ENCODE assay signal across 26 mouse cellular contexts in genomic region chr15:31429429-31429828, GRCm38 (mm10). TPM values are rescaled to one million over a fixed set of nuclear protein-coding genes. Genes with fewer than 3 reads are reported as not detected.
DNase-seq lines count a peak whose midpoint lies in the region; ATAC-seq and TF ChIP-seq lines count a peak whose summit lies in the region.
"Had no signal": no experiment of that assay in that cellular context is flagged by ENCODE, and none has a peak within 500 bp of the region (broad histone marks: within the 10 kb centered on the region; RNA-seq: fewer than 3 reads in every experiment).

No protein-coding gene starts in this region.

- no peaks in the 10 kb centered on the region for H3K36me3 ChIP-seq in midbrain, embryonic 15.5 days (replicated peaks)
- no peaks in the 10 kb centered on the region for H3K36me3 ChIP-seq in midbrain, embryonic 11.5 days (ENCODE audit: control insufficient read depth, insufficient read depth, low read length)
- H3K36me3 ChIP-seq: embryonic facial prominence, embryonic 12.5 days; embryonic facial prominence, embryonic 15.5 days; heart, embryonic 12.5 days; heart, embryonic 15.5 days; hindbrain, embryonic 10.5 days; hindbrain, embryonic 13.5 days had no signal

- H3K4me2 ChIP-seq in midbrain, embryonic 15.5 days: no peak overlapping the region
- no peak overlapping the region for H3K4me2 ChIP-seq in midbrain, embryonic 11.5 days
- H3K4me2 ChIP-seq: embryonic facial prominence, embryonic 12.5 days; embryonic facial prominence, embryonic 15.5 days; heart, embryonic 12.5 days; heart, embryonic 15.5 days; hindbrain, embryonic 13.5 days had no signal

- H3K27me3 ChIP-seq in midbrain, embryonic 15.5 days (replicated peaks): no peaks in the 10 kb centered on the region
- no peaks in the 10 kb centered on the region for H3K27me3 ChIP-seq in midbrain, embryonic 11.5 days (ENCODE audit: control insufficient read depth, insufficient read depth, low read length)
- H3K27me3 ChIP-seq: embryonic facial prominence, embryonic 12.5 days; embryonic facial prominence, embryonic 15.5 days; hindbrain, embryonic 13.5 days had no signal

- TF ChIP-seq CTCF in layer of hippocampus, adult 2 months (conservative IDR thresholded peaks at IDR 0.05): no peak
- no peak for TF ChIP-seq CTCF in cortical plate, adult 2 months (IDR thresholded peaks at IDR 0.05; ENCODE audit: extremely low read depth, insufficient read depth, low read length)

- ATAC-seq in midbrain, embryonic 15.5 days (replicated peaks): 0 out of 2 replicates have a peak, but pooled peaks have one; percentile 56
- ATAC-seq in midbrain, embryonic 11.5 days (ENCODE audit: low FRiP score): no peak
- ATAC-seq: activated CD4-positive, CD25-positive, alpha-beta regulatory T cell, adult 4 months; forebrain, embryonic 14.5 days; hindbrain, embryonic 16.5 days had no signal

- 53% methylated on average over 7 of the region's 7 CpGs for WGBS in midbrain, embryonic 15.5 days
- whole genome bisulfite sequencing in midbrain, embryonic 11.5 days: 61% methylated on average over 7 of the region's 7 CpGs

- no peak for TF ChIP-seq POLR2A in cortical plate, adult 2 months (IDR thresholded peaks at IDR 0.05; ENCODE audit: extremely low read depth, insufficient read depth, low read length)

- no peak overlapping the region for H3K4me3 ChIP-seq in layer of hippocampus, adult 2 months
- H3K4me3 ChIP-seq in midbrain, embryonic 15.5 days: no peak overlapping the region
- H3K4me3 ChIP-seq in midbrain, embryonic 11.5 days (ENCODE audit: low read depth, low read length): no peak overlapping the region
- H3K4me3 ChIP-seq in cortical plate, adult 2 months (ENCODE audit: insufficient read depth, low read length): no peak overlapping the region
- H3K4me3 ChIP-seq: embryonic facial prominence, embryonic 12.5 days; embryonic facial prominence, embryonic 15.5 days; heart, embryonic 12.5 days; heart, embryonic 15.5 days; hindbrain, embryonic 10.5 days; hindbrain, embryonic 13.5 days had no signal

- H3K9ac ChIP-seq in midbrain, embryonic 15.5 days: no peak overlapping the region
- no peak overlapping the region for H3K9ac ChIP-seq in midbrain, embryonic 11.5 days (ENCODE audit: low read length)
- H3K9ac ChIP-seq: embryonic facial prominence, embryonic 12.5 days; embryonic facial prominence, embryonic 15.5 days; heart, embryonic 12.5 days; heart, embryonic 15.5 days; hindbrain, embryonic 13.5 days had no signal

- H3K27ac ChIP-seq in layer of hippocampus, adult 2 months: peak overlapping the region; percentile 79
- no peak overlapping the region for H3K27ac ChIP-seq in midbrain, embryonic 15.5 days
- no peak overlapping the region for H3K27ac ChIP-seq in midbrain, embryonic 11.5 days (ENCODE audit: low read depth, low read length)
- peak overlapping the region; percentile 78; the same call in 1 of the 2 replicates for H3K27ac ChIP-seq in cortical plate, adult 2 months (ENCODE audit: insufficient read depth, low read length)
- H3K27ac ChIP-seq: embryonic facial prominence, embryonic 12.5 days; embryonic facial prominence, embryonic 15.5 days; heart, embryonic 15.5 days; hindbrain, embryonic 10.5 days; hindbrain, embryonic 13.5 days had no signal

- H3K4me1 ChIP-seq in midbrain, embryonic 15.5 days: peaks cover 7% of the 10 kb centered on the region
- H3K4me1 ChIP-seq in midbrain, embryonic 11.5 days (ENCODE audit: control insufficient read depth, insufficient read depth, low read length): no peaks in the 10 kb centered on the region
- H3K4me1 ChIP-seq in cortical plate, adult 2 months (ENCODE audit: control insufficient read depth, insufficient read depth, low read length): peaks cover 19% of the 10 kb centered on the region
- H3K4me1 ChIP-seq: embryonic facial prominence, embryonic 12.5 days; embryonic facial prominence, embryonic 15.5 days; heart, embryonic 15.5 days had no signal

- no peaks in the 10 kb centered on the region for H3K9me3 ChIP-seq in midbrain, embryonic 15.5 days
- H3K9me3 ChIP-seq in midbrain, embryonic 11.5 days (ENCODE audit: control insufficient read depth, low read length): no peaks in the 10 kb centered on the region
- H3K9me3 ChIP-seq: embryonic facial prominence, embryonic 12.5 days; embryonic facial prominence, embryonic 15.5 days; heart, embryonic 12.5 days; heart, embryonic 15.5 days; hindbrain, embryonic 10.5 days; hindbrain, embryonic 13.5 days had no signal

- no peak for DNase-seq in layer of hippocampus, adult 2 months (ENCODE audit: low spot score in 2 of 2)
- DNase-seq in layer of hippocampus, adult 8-10 months (ENCODE audit: low spot score in 2 of 2): no peak
- no peak for DNase-seq in midbrain, embryonic 11.5 days (ENCODE audit: low spot score, missing footprints)
- no peak for DNase-seq in B cell, adult 2 months
- DNase-seq: adrenal gland, adult 8-10 months; adrenal gland, postnatal 25 days; cerebellum, adult 18-20 months; cerebellum, adult 9-10 months; cerebellum, postnatal 14 days; gastrocnemius, postnatal 25 days; heart, adult 18-20 months; heart, postnatal 10 days; heart, postnatal 36 days had no signal

RNA-seq across cellular contexts. Expression of gene Ropn1l, which starts 24.1 kb away (rescaled TPM):
- 1 to 10 TPM in 1 of 2 experiments, under 1 TPM in 1; 0.88 to 1.2 TPM for total RNA-seq in layer of hippocampus, adult 2 months (2021)
- total RNA-seq in layer of hippocampus, adult 8-10 months (2022): 1 to 10 TPM in 2 of 4 experiments, under 1 TPM in 1, not detected in 1; 0.45 to 1.2 (median 1.2) TPM
- polyA plus RNA-seq in midbrain, embryonic 15.5 days (2015; fragmentation: Nextera tagmentation; extraction: Ambion mirVana): 1.6 and 1.9 TPM in 2 replicates
- 3.2 and 4.0 TPM in 2 replicates for polyA plus RNA-seq in midbrain, embryonic 11.5 days (2014; fragmentation: Nextera tagmentation; extraction: Ambion mirVana)
- 0.85 and 1.2 TPM in 2 replicates for polyA plus RNA-seq in cortical plate, adult 2 months (2012; rRNA removed)
- total RNA-seq: ES-E14; gastrocnemius, adult 8-10 months; gastrocnemius, postnatal 25 days; heart, adult 18-20 months; heart, postnatal 36 days had no signal

Comparison
In these comparisons a context has a peak if more than half of its experiments do, and no peak if none do; other contexts are left out.
1. H3K27ac ChIP-seq: peak in layer of hippocampus, adult 2 months (single experiment) and cortical plate, adult 2 months (single experiment); none in midbrain, embryonic 15.5 days (single experiment) and midbrain, embryonic 11.5 days (single experiment).